Mouse (Mus musculus) lung, embryonic 14.5 days (tissue): ENCODE data around the gene Mcrip2. TPM values are rescaled to one million over a fixed set of nuclear protein-coding genes. Genes with fewer than 3 reads are reported as not detected.

Experiments used
- ATAC-seq: fragments of 200-750 bp; cut with Nextera tagmentation; 2 replicates; pipeline ENCODE4 v1.8.0; 2017; ENCODE audit warnings: mild to moderate bottlenecking, moderate TSS enrichment, moderate library complexity; ENCODE audit not compliant: insufficient read depth
- DNase-seq: peaks from one replicate; pipeline ENCODE4 v3.0.0-alpha.2; 2015
- H3K27ac ChIP-seq: fragments of 300-500 bp; sonication (generic); 2 replicates; pipeline ENCODE4 v1.5.1; 2014; ENCODE audit warnings: low read depth, mild to moderate bottlenecking, moderate library complexity
- H3K27me3 ChIP-seq: fragments of 300-500 bp; sonication (generic); 2 replicates; pipeline ENCODE4 v1.6.1; 2014; ENCODE audit warnings: low read length, control low read depth; ENCODE audit not compliant: insufficient read depth
- H3K36me3 ChIP-seq: fragments of 300-500 bp; sonication (generic); 2 replicates; pipeline ENCODE4 v1.6.1; 2014; ENCODE audit warnings: control low read depth; ENCODE audit not compliant: insufficient read depth
- H3K4me1 ChIP-seq: fragments of 300-500 bp; sonication (generic); 2 replicates; pipeline ENCODE4 v1.6.1; 2014; ENCODE audit warnings: antibody characterized with exemption, control low read depth; ENCODE audit not compliant: insufficient read depth
- H3K4me2 ChIP-seq: fragments of 300-500 bp; sonication (generic); 2 replicates; pipeline ENCODE4 v1.6.1; 2014; ENCODE audit warnings: mild to moderate bottlenecking
- H3K4me3 ChIP-seq: fragments of 300-500 bp; sonication (generic); 2 replicates; pipeline ENCODE4 v1.5.1; 2014; ENCODE audit warnings: low read depth, low read length
- H3K9ac ChIP-seq: fragments of 300-500 bp; sonication (generic); 2 replicates; pipeline ENCODE4 v1.6.1; 2014
- H3K9me3 ChIP-seq: fragments of 300-500 bp; sonication (generic); 2 replicates; pipeline ENCODE4 v1.6.1; 2016; ENCODE audit warnings: low read depth, low read length, control low read depth
- CTCF ChIP-seq: IDR thresholded peaks from 2 replicates; pipeline ENCODE4 v1.5.1; 2016; ENCODE audit warnings: antibody characterized with exemption, low read depth
- WGBS: fragments of 180-500 bp; shearing (Covaris S2); extraction: QIAGEN DNeasy Blood & Tissue Kit; methylation state at CpG from one replicate; pipeline ENCODE4 v1.1.7; 2014; 5-methylcytosine and 5-hydroxymethylcytosine counted together
- polyA plus RNA-seq: library from polyadenylated mRNA; unstranded; fragments of >200 nt; fragmentation: Nextera tagmentation; extraction: Ambion mirVana; gene quantifications from 2 replicates; pipeline ENCODE4 v1.2.1, GENCODE M21; 2014

Gene Mcrip2
- polyA plus RNA-seq, 1 experiment from 2014 or later: 17.9 TPM

DNA sequence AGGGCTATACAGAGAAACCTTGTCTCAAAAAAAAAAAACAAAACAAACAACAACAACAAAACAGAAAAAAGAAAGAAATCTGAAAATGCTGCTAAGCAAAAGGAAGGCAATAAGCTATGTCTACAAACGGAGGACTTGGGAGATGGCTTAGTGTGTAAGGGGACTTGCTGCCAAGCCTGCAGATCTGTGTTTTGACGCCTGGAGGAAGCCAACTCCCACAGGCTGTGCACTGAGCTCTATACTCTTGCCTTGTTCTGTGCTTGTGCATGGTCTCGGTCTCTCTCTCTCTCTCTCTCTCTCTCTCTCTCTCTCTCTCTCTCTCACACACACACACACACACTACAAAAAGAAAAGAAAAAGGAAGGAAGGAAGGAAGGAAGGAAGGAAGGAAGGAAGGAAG is 20.3 kb upstream of the Mcrip2 start:
- no peak overlapping the region for H3K9ac ChIP-seq
- no peak overlapping the region for H3K4me2 ChIP-seq
- no peak for TF ChIP-seq CTCF
- H3K36me3 ChIP-seq: peaks cover 41% of the 10 kb centered on the region
- ATAC-seq (no peak), DNase-seq (no peak)
- no peaks in the 10 kb centered on the region for H3K4me1 ChIP-seq
- 79% methylated on average over 3 of the region's 3 CpGs for WGBS
- H3K9me3 ChIP-seq: no peaks in the 10 kb centered on the region
- no peak overlapping the region for H3K4me3 ChIP-seq
- H3K27me3 ChIP-seq: no peaks in the 10 kb centered on the region
- no peak overlapping the region for H3K27ac ChIP-seq

DNA sequence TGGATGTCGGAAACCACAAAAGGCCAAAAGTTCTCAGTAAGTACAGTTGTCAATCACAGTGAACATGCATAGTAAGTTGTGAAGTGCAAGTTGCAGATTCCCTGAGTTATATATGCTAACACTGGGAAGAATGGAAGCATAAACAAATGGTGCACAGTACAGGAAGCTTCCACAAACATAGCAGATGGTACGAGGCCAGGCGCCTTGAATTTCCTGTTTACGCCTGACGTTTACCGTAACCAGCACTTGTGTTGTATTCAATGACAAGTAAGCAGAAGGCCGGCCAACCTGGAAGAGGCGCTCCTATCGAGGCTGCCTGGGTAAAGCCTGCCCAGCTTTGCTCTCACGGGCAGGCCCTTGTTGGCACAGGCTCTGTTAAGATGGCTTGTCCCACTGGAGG is 18.9 kb upstream of the Mcrip2 start:
- ATAC-seq: no peak; the same call in 1 of the 2 replicates
- 74% methylated on average over 10 of the region's 10 CpGs for WGBS
- Histone ChIP-seq H3K4me1 (no peaks in the 10 kb centered on the region), H3K4me2 (no peak overlapping the region), H3K27ac (no peak overlapping the region), H3K27me3 (no peaks in the 10 kb centered on the region), H3K9me3 (no peaks in the 10 kb centered on the region), H3K9ac (no peak overlapping the region), H3K36me3 (peaks cover 54% of the 10 kb centered on the region), H3K4me3 (no peak overlapping the region)
- no peak for TF ChIP-seq CTCF
- DNase-seq: peak; percentile 66

DNA sequence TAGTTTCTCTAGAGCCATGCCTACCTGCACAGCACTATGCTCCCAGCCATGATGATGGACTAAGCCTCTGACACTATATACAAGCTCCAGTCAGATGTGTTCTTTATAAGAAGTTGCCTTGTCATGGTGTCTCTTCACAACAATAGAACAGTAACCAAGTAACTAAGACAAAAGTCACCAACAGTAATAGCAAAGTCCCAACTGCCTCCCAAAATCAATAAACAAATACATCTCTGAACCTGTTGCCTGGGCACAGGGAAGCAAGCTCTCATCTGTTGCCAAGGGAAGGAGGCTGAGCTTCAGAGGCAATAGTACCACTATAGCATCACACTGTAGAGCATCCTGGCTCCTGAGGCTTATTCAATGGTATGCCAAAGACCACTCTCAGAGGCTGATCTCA is 18.2 kb upstream of the Mcrip2 start:
- Histone ChIP-seq H3K4me1 (no peaks in the 10 kb centered on the region), H3K4me3 (no peak overlapping the region), H3K9me3 (no peaks in the 10 kb centered on the region), H3K27me3 (no peaks in the 10 kb centered on the region), H3K36me3 (peaks cover 61% of the 10 kb centered on the region), H3K9ac (no peak overlapping the region), H3K4me2 (no peak overlapping the region), H3K27ac (no peak overlapping the region)
- DNase-seq (no peak), ATAC-seq (no peak)
- no peak for TF ChIP-seq CTCF

DNA sequence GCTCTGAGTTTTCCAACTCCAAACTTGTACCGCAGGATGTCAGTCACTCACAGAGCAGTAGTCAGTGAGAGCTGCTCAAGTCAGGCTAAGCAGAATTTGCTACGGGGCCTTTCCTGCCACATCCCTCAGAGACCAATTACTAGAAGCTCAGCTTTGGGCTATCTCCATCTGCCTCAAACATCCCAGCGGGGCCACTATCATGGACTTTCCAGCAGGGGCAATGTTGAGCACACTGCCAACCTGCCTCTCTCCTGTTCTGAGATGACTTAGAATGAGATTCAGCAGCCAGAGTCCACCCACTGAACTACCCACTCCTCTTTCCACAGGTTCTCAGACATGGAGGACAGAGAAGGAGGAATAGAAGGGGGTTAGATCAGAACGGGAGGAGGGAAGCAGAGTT is 17.1 kb upstream of the Mcrip2 start:
- peaks cover 67% of the 10 kb centered on the region for H3K36me3 ChIP-seq
- H3K27ac ChIP-seq: no peak overlapping the region
- no peak overlapping the region for H3K9ac ChIP-seq
- TF ChIP-seq CTCF: peak; percentile 51
- ATAC-seq: no peak
- 66% methylated on average over 4 of the region's 4 CpGs for WGBS
- H3K27me3 ChIP-seq: no peaks in the 10 kb centered on the region
- peak; percentile 32 for DNase-seq
- no peaks in the 10 kb centered on the region for H3K9me3 ChIP-seq
- H3K4me1 ChIP-seq: no peaks in the 10 kb centered on the region
- H3K4me3 ChIP-seq: no peak overlapping the region
- no peak overlapping the region for H3K4me2 ChIP-seq

DNA sequence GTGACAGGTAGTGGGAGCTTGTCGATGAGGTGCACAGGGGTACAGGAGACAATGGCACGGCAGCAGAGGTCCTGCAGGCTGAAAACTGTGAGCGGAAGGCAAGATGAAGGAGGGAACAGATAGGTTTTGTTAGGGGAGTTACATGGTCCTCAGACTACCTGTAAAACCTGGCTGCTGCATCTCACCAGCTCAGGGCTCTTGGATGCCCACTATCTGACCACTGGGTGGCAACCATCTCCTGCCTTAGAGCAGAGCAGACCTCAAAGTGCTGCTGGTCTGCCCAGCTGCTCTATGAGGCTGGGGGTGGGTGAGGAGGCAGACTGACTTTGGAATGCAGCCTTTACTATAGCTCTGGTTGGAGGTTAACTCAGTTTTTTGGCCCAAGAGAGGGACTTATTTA is 15.3 kb upstream of the Mcrip2 start:
- H3K4me1 ChIP-seq: no peaks in the 10 kb centered on the region
- no peak overlapping the region for H3K27ac ChIP-seq
- H3K4me3 ChIP-seq: no peak overlapping the region
- TF ChIP-seq CTCF: no peak
- H3K27me3 ChIP-seq: no peaks in the 10 kb centered on the region
- WGBS: 87% methylated on average over 3 of the region's 3 CpGs
- H3K9ac ChIP-seq: no peak overlapping the region
- no peak overlapping the region for H3K4me2 ChIP-seq
- peaks cover 64% of the 10 kb centered on the region for H3K36me3 ChIP-seq
- DNase-seq (no peak), ATAC-seq (no peak)
- no peaks in the 10 kb centered on the region for H3K9me3 ChIP-seq

DNA sequence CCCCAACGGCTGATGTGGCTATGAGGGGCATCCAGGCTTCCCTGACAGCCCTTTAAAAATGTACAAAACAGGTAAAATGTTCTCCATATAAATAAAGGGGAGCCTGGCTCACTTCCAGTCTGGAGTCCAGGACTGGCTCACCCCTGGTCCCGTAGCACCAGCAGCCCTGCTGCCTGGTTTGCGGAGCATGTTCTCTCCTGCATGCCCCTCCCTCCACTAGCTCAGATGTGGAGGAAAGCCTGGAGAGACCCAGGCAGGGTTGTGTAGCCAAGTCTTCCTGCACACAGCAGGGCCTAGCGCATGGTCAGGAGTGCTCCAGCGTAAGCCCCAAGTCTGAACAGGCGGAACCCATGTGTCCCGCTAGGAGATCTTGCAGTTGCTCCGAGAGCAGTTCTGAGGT is 14.7 kb upstream of the Mcrip2 start:
- TF ChIP-seq CTCF: no peak
- no peak overlapping the region for H3K4me2 ChIP-seq
- no peak overlapping the region for H3K4me3 ChIP-seq
- H3K4me1 ChIP-seq: no peaks in the 10 kb centered on the region
- H3K27me3 ChIP-seq: no peaks in the 10 kb centered on the region
- DNase-seq: no peak
- no peak for ATAC-seq
- H3K27ac ChIP-seq: no peak overlapping the region
- H3K9me3 ChIP-seq: no peaks in the 10 kb centered on the region
- H3K36me3 ChIP-seq: peaks cover 68% of the 10 kb centered on the region
- H3K9ac ChIP-seq: no peak overlapping the region
- WGBS: 82% methylated on average over 8 of the region's 8 CpGs

DNA sequence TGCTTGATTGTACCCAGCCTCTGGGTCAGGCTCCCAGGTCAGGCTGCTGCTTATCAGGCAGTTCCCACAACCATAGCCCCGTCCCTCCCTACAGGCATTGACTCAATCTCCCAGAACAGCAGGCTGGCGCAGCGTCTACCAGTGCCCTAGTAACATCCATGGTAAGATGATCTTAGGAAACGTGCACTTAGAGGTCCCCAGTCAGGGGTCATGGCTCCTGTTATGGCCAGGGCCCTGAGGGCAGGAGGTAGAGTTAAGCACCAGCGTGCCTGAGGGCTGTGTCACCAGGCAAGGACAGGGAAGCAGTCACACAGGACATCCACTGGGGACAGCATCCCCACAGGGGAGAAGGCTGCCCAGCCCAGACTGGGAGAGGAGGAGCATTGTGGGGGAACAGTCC is 13.7 kb upstream of the Mcrip2 start:
- TF ChIP-seq CTCF: no peak

DNA sequence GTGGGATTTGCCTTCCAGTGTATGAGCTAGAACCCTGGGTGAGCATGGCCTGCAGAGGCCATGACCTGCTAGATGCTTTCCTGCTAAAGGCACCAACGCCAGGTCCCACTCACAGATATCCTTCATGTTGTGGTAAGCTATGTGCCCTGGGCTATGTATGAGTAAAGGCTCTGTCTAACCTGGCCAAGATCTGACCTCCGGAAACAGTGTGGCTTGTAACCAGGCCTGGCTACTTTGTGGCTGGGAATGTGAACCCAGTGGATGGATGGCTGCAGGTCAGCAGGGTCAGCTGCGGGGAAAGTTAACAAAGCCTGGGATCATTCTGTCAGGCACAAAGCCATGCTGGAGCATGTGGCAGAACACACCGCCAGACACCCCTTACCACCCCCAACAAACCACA is 13.1 kb upstream of the Mcrip2 start:
- no peak for ATAC-seq
- Histone ChIP-seq H3K27ac (0 out of 2 replicates have a peak overlapping the region, but pooled peaks have one; percentile 30), H3K4me2 (no peak overlapping the region)

More for the DNA sequence above, 13.7 kb upstream of the Mcrip2 start:
- no peaks in the 10 kb centered on the region for H3K9me3 ChIP-seq
- no peak overlapping the region for H3K4me2 ChIP-seq
- H3K4me1 ChIP-seq: no peaks in the 10 kb centered on the region
- no peak overlapping the region for H3K4me3 ChIP-seq
- peaks cover 66% of the 10 kb centered on the region for H3K36me3 ChIP-seq
- no peak overlapping the region for H3K27ac ChIP-seq
- ATAC-seq (no peak), DNase-seq (no peak)
- H3K9ac ChIP-seq: no peak overlapping the region
- H3K27me3 ChIP-seq: no peaks in the 10 kb centered on the region
- 40% methylated on average over 5 of the region's 5 CpGs for WGBS

More for the DNA sequence above, 13.1 kb upstream of the Mcrip2 start:
- no peak for TF ChIP-seq CTCF
- no peaks in the 10 kb centered on the region for H3K4me1 ChIP-seq
- no peaks in the 10 kb centered on the region for H3K9me3 ChIP-seq
- DNase-seq: no peak
- H3K4me3 ChIP-seq: no peak overlapping the region
- no peak overlapping the region for H3K9ac ChIP-seq
- H3K27me3 ChIP-seq: no peaks in the 10 kb centered on the region
- 32% methylated on average over 4 of the region's 4 CpGs for WGBS
- H3K36me3 ChIP-seq: peaks cover 66% of the 10 kb centered on the region
